35 mouse cellular contexts compared by ENCODE assay signal in genomic region chr12:75753730-75754129, GRCm38 (mm10).
"Had no signal": no experiment of that assay in that cellular context is flagged by ENCODE, and none has a peak within 500 bp of the region (broad histone marks: within the 10 kb centered on the region; RNA-seq: fewer than 3 reads in every experiment).

No protein-coding gene starts in this region.

- H3K9ac ChIP-seq: heart, embryonic 12.5 days; heart, embryonic 13.5 days; heart, embryonic 15.5 days; hindbrain, embryonic 12.5 days; hindbrain, embryonic 13.5 days; hindbrain, embryonic 14.5 days; hindbrain, embryonic 15.5 days; intestine, embryonic 15.5 days; kidney, embryonic 15.5 days had no signal

- DNase-seq: heart, postnatal 10 days; heart, postnatal 14 days; heart, postnatal 36 days; heart, postnatal 4 days; kidney, adult 11 months; kidney, adult 18-20 months; kidney, adult 2 months; kidney, adult 8-10 months; kidney, adult 9 months; kidney, postnatal 10 days; kidney, postnatal 14 days; kidney, postnatal 25 days; kidney, postnatal 36 days; kidney, postnatal 4 days; layer of hippocampus, adult 9-11 months; layer of hippocampus, postnatal 36 days had no signal

- H3K9me3 ChIP-seq: heart, embryonic 10.5 days; heart, embryonic 12.5 days; heart, embryonic 13.5 days; heart, embryonic 15.5 days; hindbrain, embryonic 10.5 days; hindbrain, embryonic 12.5 days; hindbrain, embryonic 13.5 days; hindbrain, embryonic 15.5 days; intestine, embryonic 15.5 days; kidney, embryonic 15.5 days had no signal

- H3K27me3 ChIP-seq: heart, embryonic 12.5 days; heart, embryonic 13.5 days; heart, embryonic 15.5 days; hindbrain, embryonic 12.5 days; hindbrain, embryonic 15.5 days; intestine, embryonic 15.5 days; kidney, embryonic 15.5 days had no signal

- H3K36me3 ChIP-seq: heart, embryonic 10.5 days; heart, embryonic 12.5 days; heart, embryonic 13.5 days; heart, embryonic 15.5 days; hindbrain, embryonic 10.5 days; hindbrain, embryonic 12.5 days; hindbrain, embryonic 13.5 days; hindbrain, embryonic 15.5 days; intestine, embryonic 15.5 days; kidney, embryonic 15.5 days had no signal

- H3K27ac ChIP-seq: heart, embryonic 10.5 days; heart, embryonic 13.5 days; heart, embryonic 15.5 days; hindbrain, embryonic 10.5 days; hindbrain, embryonic 12.5 days; hindbrain, embryonic 13.5 days; hindbrain, embryonic 14.5 days; hindbrain, embryonic 15.5 days; hindbrain, postnatal 0 days; intestine, embryonic 15.5 days; kidney, embryonic 15.5 days; kidney, postnatal 0 days; layer of hippocampus, adult 2 months had no signal

- H3K4me1 ChIP-seq: hindbrain, embryonic 10.5 days; hindbrain, embryonic 12.5 days; hindbrain, embryonic 13.5 days; hindbrain, embryonic 15.5 days; kidney, embryonic 15.5 days had no signal

- ATAC-seq: hindbrain, embryonic 16.5 days; hindbrain, postnatal 0 days; inflammation-experienced regulatory T-cells, adult 6 months; intestine, embryonic 15.5 days; intestine, embryonic 16.5 days; intestine, postnatal 0 days had no signal

- H3K4me2 ChIP-seq: heart, embryonic 11.5 days; heart, embryonic 12.5 days; heart, embryonic 13.5 days; heart, embryonic 15.5 days; hindbrain, embryonic 12.5 days; hindbrain, embryonic 13.5 days; hindbrain, embryonic 14.5 days; hindbrain, embryonic 15.5 days; intestine, embryonic 15.5 days; kidney, embryonic 15.5 days had no signal

- H3K4me3 ChIP-seq: heart, embryonic 10.5 days; heart, embryonic 12.5 days; heart, embryonic 13.5 days; heart, embryonic 15.5 days; hindbrain, embryonic 10.5 days; hindbrain, embryonic 12.5 days; hindbrain, embryonic 13.5 days; hindbrain, embryonic 15.5 days; intestine, embryonic 15.5 days; kidney, embryonic 15.5 days; layer of hippocampus, adult 2 months had no signal
